In the genomic region with DNA sequence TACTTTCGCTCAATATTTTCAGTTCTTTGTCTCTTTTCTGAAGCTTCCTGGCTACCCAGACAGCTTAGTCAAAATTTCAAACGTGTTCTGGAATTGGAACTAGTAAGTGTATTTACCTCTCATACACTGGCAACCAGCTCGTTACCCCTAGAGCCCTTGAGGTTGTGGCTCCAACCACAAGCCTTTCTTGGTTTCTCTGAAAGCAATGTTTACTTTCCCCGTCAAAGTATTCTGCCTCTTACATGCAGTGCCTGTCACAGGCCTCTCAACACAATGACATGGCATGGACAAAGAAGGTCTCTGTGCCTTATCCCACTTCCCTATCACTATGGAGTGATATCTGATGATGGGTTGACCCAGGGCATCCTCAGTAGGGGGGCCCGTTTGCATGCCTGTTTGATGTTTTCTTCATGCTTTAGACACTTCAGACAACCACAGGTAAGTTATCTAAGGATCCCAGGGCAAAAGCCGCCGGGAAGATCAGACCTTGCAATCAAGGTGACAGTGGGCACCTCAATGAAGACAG, we compare ENCODE assay signal across 8 mouse cellular contexts. TPM values are rescaled to one million over a fixed set of nuclear protein-coding genes. Genes with fewer than 3 reads are reported as not detected.
DNase-seq lines count a peak whose midpoint lies in the region; ATAC-seq and TF ChIP-seq lines count a peak whose summit lies in the region.

No protein-coding gene starts in this region.

- H3K9me3 ChIP-seq in hindbrain, embryonic 16.5 days (ENCODE audit: control insufficient read depth, low read length) = no peaks in the 10 kb centered on the region; the same call in 1 of the 2 replicates
- H3K9me3 ChIP-seq in midbrain, embryonic 10.5 days (replicated peaks) = no peaks in the 10 kb centered on the region

- TF ChIP-seq CTCF in left cerebral cortex, adult 2 months (IDR thresholded peaks at IDR 0.05) = no peak

- H3K4me3 ChIP-seq in left cerebral cortex, adult 2 months = peak overlapping the region; percentile 89
- peak overlapping the region; percentile 76 for H3K4me3 ChIP-seq in hindbrain, embryonic 16.5 days (ENCODE audit: low read length)
- H3K4me3 ChIP-seq in midbrain, embryonic 10.5 days = peak overlapping the region; percentile 77

- H3K27ac ChIP-seq in left cerebral cortex, adult 2 months = peak overlapping the region; percentile 97
- H3K27ac ChIP-seq in hindbrain, embryonic 16.5 days (ENCODE audit: low read depth, low read length) = peak overlapping the region; percentile 75
- H3K27ac ChIP-seq in midbrain, embryonic 10.5 days (replicated peaks) = peak overlapping the region; percentile 87

- no peak for DNase-seq in left cerebral cortex, adult 2 months (ENCODE audit: extremely low spot score in 1 of 2, low spot score in 2 of 2)
- no peak for DNase-seq in left cerebral cortex, postnatal 25 days (ENCODE audit: low spot score in 2 of 2)
- peak; percentile 48 for DNase-seq in c-Kit-positive CD71-positive TER-119-negative erythroid progenitor cells, embryonic 14.5 days (ENCODE audit: low read depth)
- DNase-seq in midbrain, embryonic 10.5 days (ENCODE audit: low spot score) = no peak
- DNase-seq in embryo, embryonic 10.5 days (ENCODE audit: low spot score) = no peak
- no peak for DNase-seq in gastrocnemius, postnatal 14 days
- no peak for DNase-seq in spleen, postnatal 14 days (ENCODE audit: low spot score in 2 of 2)

- peaks cover 3% of the 10 kb centered on the region for H3K4me1 ChIP-seq in hindbrain, embryonic 16.5 days (ENCODE audit: control insufficient read depth, insufficient read depth, low read depth, low read length)
- H3K4me1 ChIP-seq in midbrain, embryonic 10.5 days = peaks cover 12% of the 10 kb centered on the region

- intact Hi-C loops in left cerebral cortex, adult 2 months (cut with DNase I) = loop anchor here (2.0 kb wide), 1 partner anchor 24 kb away; no protein-coding TSS in a partner anchor
- intact Hi-C loops in left cerebral cortex, postnatal 25 days (cut with DNase I) = loop anchor here (5.0 kb wide), 1 partner anchor 34 kb away; the partner anchor contains the start of gene Herc2
- intact Hi-C loops in gastrocnemius, postnatal 14 days (cut with DNase I; ENCODE audit: low total_unique reads) = no loop called here

- H3K4me2 ChIP-seq in hindbrain, embryonic 16.5 days (ENCODE audit: low read length) = peak overlapping the region; percentile 58

- peaks cover 3% of the 10 kb centered on the region for H3K36me3 ChIP-seq in hindbrain, embryonic 16.5 days (ENCODE audit: control insufficient read depth, insufficient read depth, low read length)
- H3K36me3 ChIP-seq in midbrain, embryonic 10.5 days = no peaks in the 10 kb centered on the region

- WGBS in hindbrain, embryonic 16.5 days = 44% methylated on average over 7 of the region's 7 CpGs
- 54% methylated on average over 7 of the region's 7 CpGs for WGBS in midbrain, embryonic 10.5 days

- H3K27me3 ChIP-seq in hindbrain, embryonic 16.5 days (replicated peaks; ENCODE audit: control insufficient read depth, insufficient read depth, low read length) = no peaks in the 10 kb centered on the region
- no peaks in the 10 kb centered on the region; the same call in 1 of the 2 replicates for H3K27me3 ChIP-seq in midbrain, embryonic 10.5 days (ENCODE audit: low read depth, poor library complexity, severe bottlenecking)

- 0 out of 2 replicates have a peak, but pooled peaks have one; percentile 16 for ATAC-seq in hindbrain, embryonic 16.5 days

- H3K9ac ChIP-seq in hindbrain, embryonic 16.5 days (ENCODE audit: low read depth, low read length) = peak overlapping the region; percentile 82

RNA-seq across cellular contexts. Expression of gene Nipa1, which starts 1.2 kb away (rescaled TPM):
- 10 to 100 TPM; 58.5 to 62.1 TPM for total RNA-seq in left cerebral cortex, adult 2 months (2021)
- total RNA-seq in left cerebral cortex, postnatal 25 days (2021) = 10 to 100 TPM; 63.5 to 65.9 TPM
- polyA plus RNA-seq in hindbrain, embryonic 16.5 days (2015; fragmentation: Nextera tagmentation; extraction: Ambion mirVana) = 28.7 and 29.9 TPM in 2 replicates
- 8.9 and 10.4 TPM in 2 replicates for polyA plus RNA-seq in midbrain, embryonic 10.5 days (2016; fragmentation: Nextera tagmentation; extraction: Ambion mirVana)
- 1 to 10 TPM; 2.4 to 3.2 TPM for total RNA-seq in gastrocnemius, postnatal 14 days (2021)

RNA-seq across cellular contexts. Expression of gene Herc2, which starts 31.5 kb away (rescaled TPM):
- 100 to 1,000 TPM; 145 to 150 TPM for total RNA-seq in left cerebral cortex, adult 2 months (2021)
- total RNA-seq in left cerebral cortex, postnatal 25 days (2021) = 100 to 1,000 TPM; 139 to 140 TPM
- polyA plus RNA-seq in hindbrain, embryonic 16.5 days (2015; fragmentation: Nextera tagmentation; extraction: Ambion mirVana) = 46.1 and 50.0 TPM in 2 replicates
- 19.9 and 23.5 TPM in 2 replicates for polyA plus RNA-seq in midbrain, embryonic 10.5 days (2016; fragmentation: Nextera tagmentation; extraction: Ambion mirVana)
- total RNA-seq in gastrocnemius, postnatal 14 days (2021) = 10 to 100 TPM; 26.8 to 29.0 TPM

RNA-seq across cellular contexts. Expression of gene Nipa2, which starts 56.2 kb away (rescaled TPM):
- 10 to 100 TPM; 47.7 to 52.3 TPM for total RNA-seq in left cerebral cortex, adult 2 months (2021)
- total RNA-seq in left cerebral cortex, postnatal 25 days (2021) = 10 to 100 TPM; 60.5 to 63.5 TPM
- polyA plus RNA-seq in hindbrain, embryonic 16.5 days (2015; fragmentation: Nextera tagmentation; extraction: Ambion mirVana) = 31.4 and 33.9 TPM in 2 replicates
- 37.5 and 39.5 TPM in 2 replicates for polyA plus RNA-seq in midbrain, embryonic 10.5 days (2016; fragmentation: Nextera tagmentation; extraction: Ambion mirVana)
- total RNA-seq in gastrocnemius, postnatal 14 days (2021) = 10 to 100 TPM; 26.3 to 27.2 TPM

Comparison
In these comparisons a context has a peak if more than half of its experiments do, and no peak if none do; other contexts are left out.
1. RNA of gene Nipa1, which starts 1.2 kb away (total RNA-seq): 63.5 to 65.9 TPM in left cerebral cortex, postnatal 25 days and 58.5 to 62.1 TPM in left cerebral cortex, adult 2 months; 2.4 to 3.2 TPM in gastrocnemius, postnatal 14 days; every median in the first group is over 10 times any median in the second.
2. RNA of gene Herc2, which starts 31.5 kb away (total RNA-seq): 145 to 150 TPM in left cerebral cortex, adult 2 months and 139 to 140 TPM in left cerebral cortex, postnatal 25 days; 26.8 to 29.0 TPM in gastrocnemius, postnatal 14 days; every median in the first group is over 4 times any median in the second.
3. Peak in every context shown above with its lines, with median percentiles within 50 percentile points of each other: H3K27ac ChIP-seq and H3K4me3 ChIP-seq.